Mouse (Mus musculus) layer of hippocampus, postnatal 14 days (tissue): Measurements from ENCODE around the gene Ezh1. TPM values are rescaled to one million over a fixed set of nuclear protein-coding genes. Genes with fewer than 3 reads are reported as not detected.
A peak's percentile ranks its signal among the peaks of the same experiment; 100 is the strongest.

Source experiments
- DNase-seq, 2 experiments: peaks; one replicate each; pipeline ENCODE4 v3.0.0; 2021 to 2022; ENCODE audit warnings: low spot score in 2 of 2, mixed read lengths in 1 of 2
- total RNA-seq, 2 experiments: library from RNA; stranded (reverse); gene quantifications; 2 replicates each; pipeline ENCODE4 v1.2.3; 2021

Gene Ezh1
- total RNA-seq, 2 experiments from 2014 or later, result 38.2 to 40.0 TPM

- no peak for DNase-seq
These were observed 43.3 kb downstream of the Ezh1 start for GRCm38 (mm10) chr11:101182771-101183517.

- no peak for DNase-seq
These were observed 44.3 kb downstream of the Ezh1 start for GRCm38 (mm10) chr11:101181961-101182360.

GRCm38 (mm10) chr11:101180846-101181740, 45.2 kb downstream of the Ezh1 start:
- peak; percentile 60 to 62 for DNase-seq

- DNase-seq, result no peak
These were observed 46.0 kb downstream of the Ezh1 start for GRCm38 (mm10) chr11:101180261-101180660.

- DNase-seq, result no peak
These were observed 47.0 kb downstream of the Ezh1 start for GRCm38 (mm10) chr11:101179306-101179705.

- DNase-seq, result no peak
These were observed 47.9 kb downstream of the Ezh1 start for GRCm38 (mm10) chr11:101178061-101179058.

- DNase-seq, result peak; percentile 72 to 73
These were observed 49.1 kb downstream of the Ezh1 start for GRCm38 (mm10) chr11:101176933-101177773.

GRCm38 (mm10) chr11:101176117-101176691, 50.1 kb downstream of the Ezh1 start:
- DNase-seq, result no peak

- DNase-seq, result peak in 1 of 2 experiments; percentile 64
These were observed 50.6 kb downstream of the Ezh1 start for GRCm38 (mm10) chr11:101175636-101176116.

GRCm38 (mm10) chr11:101174851-101175628, 51.2 kb downstream of the Ezh1 start, which contains the start of gene Ccr10:
Ccr10 (minus strand) TSS chr11:101175443.
- DNase-seq, result peak in 1 of 2 experiments; percentile 49

- DNase-seq, result no peak
These were observed 51.9 kb downstream of the Ezh1 start for GRCm38 (mm10) chr11:101174389-101174745.

- DNase-seq, result peak; percentile 67 to 75
These were observed 52.5 kb downstream of the Ezh1 start for GRCm38 (mm10) chr11:101173631-101174388.

- DNase-seq, result peak in 1 of 2 experiments; percentile 3
These were observed 53.2 kb downstream of the Ezh1 start for GRCm38 (mm10) chr11:101173112-101173511.

- no peak for DNase-seq
These were observed 53.8 kb downstream of the Ezh1 start for GRCm38 (mm10) chr11:101172434-101172815.

GRCm38 (mm10) chr11:101171721-101172433, 54.4 kb downstream of the Ezh1 start:
- DNase-seq, result peak; percentile 73 to 77

- DNase-seq, result peak; percentile 90 to 98
These were observed 55.3 kb downstream of the Ezh1 start, which contains the start of gene Plekhh3 for GRCm38 (mm10) chr11:101170811-101171610. Plekhh3 (minus strand) TSS chr11:101171351.
